Mouse (Mus musculus): ENCODE measurements around the gene Pigq.

GRCm38 (mm10) chr17:25913186-25913876 is 31.4 kb downstream of the Pigq start:
- TF ChIP-seq RAD21 (IDR thresholded peaks at IDR 0.05; ENCODE audit: low read depth, low read length): no peak
- peak; percentile 32; the same call in 1 of the 2 replicates for TF ChIP-seq SIN3A (IDR thresholded peaks at IDR 0.05; ENCODE audit: low read length)
- no peak for TF ChIP-seq EP300 (IDR thresholded peaks at IDR 0.05; ENCODE audit: low read length)
- no peak for TF ChIP-seq CTCF (conservative IDR thresholded peaks at IDR 0.05 in 1 of 2, IDR thresholded peaks at IDR 0.05 in 1 of 2; ENCODE audit: low read depth in 2 of 2, low read length in 2 of 2)
- TF ChIP-seq POLR2A (IDR thresholded peaks at IDR 0.05; ENCODE audit: low read depth, low read length): no peak
- TF ChIP-seq NELFE (IDR thresholded peaks at IDR 0.05; ENCODE audit: low read depth, low read length): no peak
- TF ChIP-seq JUN (IDR thresholded peaks at IDR 0.05; ENCODE audit: insufficient read depth, low read depth, low read length): no peak
- no peak for TF ChIP-seq ZC3H11A (IDR thresholded peaks at IDR 0.05; ENCODE audit: low read depth, low read length)
- no peak for TF ChIP-seq MEF2A (IDR thresholded peaks at IDR 0.05; ENCODE audit: borderline replicate concordance, low read depth, low read length)
- no peak for TF ChIP-seq MAX (IDR thresholded peaks at IDR 0.05; ENCODE audit: low read length)
- TF ChIP-seq CHD2 (IDR thresholded peaks at IDR 0.05; ENCODE audit: low read length): no peak
- no peak for TF ChIP-seq TCF12 (IDR thresholded peaks at IDR 0.05; ENCODE audit: low read depth, low read length)
- no peak for TF ChIP-seq KAT2A (IDR thresholded peaks at IDR 0.05; ENCODE audit: insufficient replicate concordance, low read length)
- TF ChIP-seq ETS1 (conservative IDR thresholded peaks at IDR 0.05; ENCODE audit: low read depth, low read length): no peak
